Mouse (Mus musculus) thymus, postnatal 4 days (tissue): Measurements from ENCODE around the gene Dap.

ENCODE experiments used
- DNase-seq: peaks from one replicate; pipeline ENCODE4 v3.0.0; 2021

Gene Dap

GRCm38 (mm10) chr15:31309526-31309925 is 85.4 kb downstream of the Dap start:
- DNase-seq, result peak; percentile 47

GRCm38 (mm10) chr15:31312001-31312400 is 87.9 kb downstream of the Dap start:
- DNase-seq, result no peak

GRCm38 (mm10) chr15:31315630-31316231 is 91.6 kb downstream of the Dap start:
- peak; percentile 74 for DNase-seq

GRCm38 (mm10) chr15:31317056-31317805 is 93.1 kb downstream of the Dap start:
- no peak for DNase-seq

GRCm38 (mm10) chr15:31318158-31318955 is 94.2 kb downstream of the Dap start:
- DNase-seq, result no peak

GRCm38 (mm10) chr15:31319046-31319445 is 94.9 kb downstream of the Dap start:
- DNase-seq, result no peak

- DNase-seq, result peak; percentile 33
Observed at GRCm38 (mm10) chr15:31320598-31321377, 96.7 kb downstream of the Dap start.

- DNase-seq, result peak; percentile 54
Observed at GRCm38 (mm10) chr15:31323684-31324083, 99.6 kb downstream of the Dap start.
